Mouse (Mus musculus) right cerebral cortex, postnatal 10 days (tissue): ENCODE results near the gene Cntnap2.
A peak's percentile ranks its signal among the peaks of the same experiment; 100 is the strongest.
"Not testable (repeated sequence)": the region's sequence is repeated elsewhere in the genome, so short reads cannot be mapped to it uniquely, and the experiment has no call there.

ENCODE experiments used
- DNase-seq, 2 experiments: peaks; one replicate each; pipeline ENCODE4 v3.0.0; 2021; ENCODE audit warnings: low spot score in 2 of 2

Cntnap2 gene

GRCm38 (mm10) chr6:47239376-47239921, 2180.3 kb downstream of the Cntnap2 start:
- peak; percentile 36 to 53 for DNase-seq

GRCm38 (mm10) chr6:47241379-47241778, 2182.2 kb downstream of the Cntnap2 start:
- DNase-seq = no peak

GRCm38 (mm10) chr6:47243863-47244606, 2184.9 kb downstream of the Cntnap2 start:
- peak; percentile 61 to 73 for DNase-seq

- no peak for DNase-seq
Measured at GRCm38 (mm10) chr6:47244642-47245041, 2185.5 kb downstream of the Cntnap2 start.

GRCm38 (mm10) chr6:47255270-47255669, 2196.1 kb downstream of the Cntnap2 start:
- DNase-seq = no peak

GRCm38 (mm10) chr6:47256227-47256887, 2197.2 kb downstream of the Cntnap2 start:
- DNase-seq = no peak

- DNase-seq = no peak
Measured at GRCm38 (mm10) chr6:47256918-47257506, 2197.9 kb downstream of the Cntnap2 start.

GRCm38 (mm10) chr6:47259626-47260114, 2200.5 kb downstream of the Cntnap2 start:
- peak in 1 of 2 experiments; percentile 27 for DNase-seq

GRCm38 (mm10) chr6:47267236-47267635, 2208.1 kb downstream of the Cntnap2 start:
- DNase-seq = no peak

- DNase-seq = no peak
Measured at GRCm38 (mm10) chr6:47269455-47269854, 2210.3 kb downstream of the Cntnap2 start.

GRCm38 (mm10) chr6:47271576-47271975, 2212.4 kb downstream of the Cntnap2 start:
- no peak for DNase-seq

- no peak for DNase-seq
Measured at GRCm38 (mm10) chr6:47272606-47273575, 2213.7 kb downstream of the Cntnap2 start.

GRCm38 (mm10) chr6:47275065-47275464, 2215.9 kb downstream of the Cntnap2 start:
- DNase-seq = no peak

- no peak for DNase-seq
Measured at GRCm38 (mm10) chr6:47279183-47279582, 2220.0 kb downstream of the Cntnap2 start.

GRCm38 (mm10) chr6:47281584-47281983, 2222.4 kb downstream of the Cntnap2 start:
- DNase-seq = no peak

GRCm38 (mm10) chr6:47284794-47285193, 2225.6 kb downstream of the Cntnap2 start:
- no peak for DNase-seq

GRCm38 (mm10) chr6:47285742-47286141, 2226.6 kb downstream of the Cntnap2 start:
- no peak for DNase-seq

- DNase-seq = not testable (repeated sequence)
Measured at GRCm38 (mm10) chr6:47286247-47286967, 2227.2 kb downstream of the Cntnap2 start.

- DNase-seq = no peak
Measured at GRCm38 (mm10) chr6:47287722-47288121, 2228.6 kb downstream of the Cntnap2 start.

- no peak for DNase-seq
Measured at GRCm38 (mm10) chr6:47291973-47292372, 2232.8 kb downstream of the Cntnap2 start.
